Mouse (Mus musculus): Measurements from ENCODE around the gene Vmn1r46.

GRCm38 (mm10) chr6:89953556-89953955 is 15.6 kb upstream of the Vmn1r46 start:
- TF ChIP-seq CTCF (IDR thresholded peaks at IDR 0.05; ENCODE audit: control insufficient read depth, insufficient read depth, insufficient read length) (no peak), CEBPB (IDR thresholded peaks at IDR 0.05; ENCODE audit: low read depth) (no peak), MYOG (IDR thresholded peaks at IDR 0.05; ENCODE audit: control insufficient read depth, extremely low read depth, insufficient read length) (no peak), USF1 (IDR thresholded peaks at IDR 0.05; ENCODE audit: low read depth) (no peak), MAX (IDR thresholded peaks at IDR 0.05) (no peak), MYOD1 (IDR thresholded peaks at IDR 0.05; ENCODE audit: control insufficient read depth, insufficient read length, low read depth) (no peak)
